Mouse (Mus musculus): ENCODE measurements around the gene Ly6g6e. TPM values are rescaled to one million over a fixed set of nuclear protein-coding genes. Genes with fewer than 3 reads are reported as not detected.

Ly6g6e gene
- polyA plus RNA-seq, 1 experiment from 2014 or later, result 10.0 TPM

- Histone ChIP-seq H3K9ac (replicated peaks) (no peak overlapping the region), H3K4me3 (no peak overlapping the region), H3K27ac (replicated peaks) (no peak overlapping the region), H3K27me3 (no peaks in the 10 kb centered on the region), H3K36me3 (peaks cover 78% of the 10 kb centered on the region), H3K9me3 (no peaks in the 10 kb centered on the region), H3K4me2 (replicated peaks) (no peak overlapping the region), H3K4me1 (no peaks in the 10 kb centered on the region)
- WGBS, result 75% methylated on average over 10 of the region's 10 CpGs
- ATAC-seq (replicated peaks), result no peak
Observed at GRCm38 (mm10) chr17:35100196-35100765, 23.6 kb downstream of the Ly6g6e start.

GRCm38 (mm10) chr17:35101161-35101560 lies 24.5 kb downstream of the Ly6g6e start:
- Histone ChIP-seq H3K36me3 (peaks cover 71% of the 10 kb centered on the region), H3K4me1 (peaks cover 4% of the 10 kb centered on the region), H3K27me3 (no peaks in the 10 kb centered on the region), H3K9me3 (no peaks in the 10 kb centered on the region), H3K27ac (replicated peaks) (no peak overlapping the region), H3K4me3 (no peak overlapping the region), H3K4me2 (replicated peaks) (no peak overlapping the region), H3K9ac (replicated peaks) (no peak overlapping the region)
- no peak for ATAC-seq (replicated peaks)
- 93% methylated on average over 11 of the region's 11 CpGs for WGBS

DNA sequence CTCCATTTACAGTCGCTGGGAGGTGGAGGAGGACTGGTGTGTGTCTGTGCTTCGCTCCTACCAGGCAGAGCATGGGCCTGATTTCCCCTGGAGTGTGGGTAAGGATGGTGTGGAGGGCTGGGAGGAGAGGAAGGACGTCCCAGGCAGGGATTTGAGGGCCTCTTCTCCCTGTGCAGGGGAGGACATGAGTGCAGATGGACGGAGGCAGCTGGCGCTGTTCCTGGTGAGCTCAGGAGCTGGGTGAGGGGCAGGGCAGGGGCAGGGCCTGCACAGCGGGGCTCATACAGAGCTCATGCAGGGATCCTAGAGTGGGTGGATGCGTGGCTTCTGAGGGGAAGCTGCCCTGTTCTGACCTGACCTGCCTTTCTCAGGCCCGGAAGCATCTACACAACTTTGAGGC lies 25.6 kb downstream of the Ly6g6e start:
- Histone ChIP-seq H3K27ac (replicated peaks) (no peak overlapping the region), H3K4me2 (replicated peaks) (no peak overlapping the region), H3K27me3 (no peaks in the 10 kb centered on the region), H3K4me1 (peaks cover 6% of the 10 kb centered on the region), H3K9ac (replicated peaks) (no peak overlapping the region), H3K4me3 (no peak overlapping the region), H3K36me3 (peaks cover 59% of the 10 kb centered on the region), H3K9me3 (no peaks in the 10 kb centered on the region)
- 76% methylated on average over 7 of the region's 8 CpGs for WGBS
- no peak for ATAC-seq (replicated peaks)

GRCm38 (mm10) chr17:35103221-35103690 lies 26.6 kb downstream of the Ly6g6e start:
- H3K36me3 ChIP-seq, result peaks cover 51% of the 10 kb centered on the region
- WGBS, result 75% methylated on average over 6 of the region's 6 CpGs

DNA sequence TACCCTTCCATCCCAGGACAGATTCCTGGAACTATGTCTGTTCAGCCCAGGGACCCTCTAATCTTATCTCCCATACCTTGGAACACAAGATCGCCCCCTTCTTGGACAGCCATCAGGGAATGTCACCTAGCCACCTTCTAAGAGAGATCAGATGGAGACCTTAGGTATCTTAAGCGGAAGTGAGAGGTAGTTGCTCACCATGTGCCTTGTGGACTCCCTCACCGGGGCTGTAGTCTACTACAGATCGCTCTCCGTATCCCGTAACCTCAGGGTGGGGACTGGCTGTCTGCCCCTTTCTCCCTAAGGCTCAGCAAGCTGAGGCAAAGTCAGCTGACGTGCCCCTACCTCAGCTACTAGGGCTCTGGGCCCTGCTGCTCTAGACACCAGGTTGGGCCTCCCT lies 27.4 kb downstream of the Ly6g6e start:
- no peak overlapping the region for H3K4me3 ChIP-seq
- ATAC-seq (replicated peaks), result no peak
- peaks cover 6% of the 10 kb centered on the region for H3K4me1 ChIP-seq
- peaks cover 45% of the 10 kb centered on the region for H3K36me3 ChIP-seq
- no peaks in the 10 kb centered on the region for H3K9me3 ChIP-seq
- H3K4me2 ChIP-seq (replicated peaks), result no peak overlapping the region
- H3K27me3 ChIP-seq, result no peaks in the 10 kb centered on the region
- WGBS, result 96% methylated on average over 7 of the region's 7 CpGs
- no peak overlapping the region for H3K27ac ChIP-seq (replicated peaks)
- no peak overlapping the region for H3K9ac ChIP-seq (replicated peaks)

More at GRCm38 (mm10) chr17:35103221-35103690, 26.6 kb downstream of the Ly6g6e start:
- Histone ChIP-seq H3K27ac (replicated peaks) (no peak overlapping the region), H3K4me1 (peaks cover 6% of the 10 kb centered on the region), H3K9ac (replicated peaks) (no peak overlapping the region), H3K4me2 (replicated peaks) (no peak overlapping the region), H3K27me3 (no peaks in the 10 kb centered on the region), H3K9me3 (no peaks in the 10 kb centered on the region), H3K4me3 (no peak overlapping the region)
- ATAC-seq (replicated peaks), result no peak

DNA sequence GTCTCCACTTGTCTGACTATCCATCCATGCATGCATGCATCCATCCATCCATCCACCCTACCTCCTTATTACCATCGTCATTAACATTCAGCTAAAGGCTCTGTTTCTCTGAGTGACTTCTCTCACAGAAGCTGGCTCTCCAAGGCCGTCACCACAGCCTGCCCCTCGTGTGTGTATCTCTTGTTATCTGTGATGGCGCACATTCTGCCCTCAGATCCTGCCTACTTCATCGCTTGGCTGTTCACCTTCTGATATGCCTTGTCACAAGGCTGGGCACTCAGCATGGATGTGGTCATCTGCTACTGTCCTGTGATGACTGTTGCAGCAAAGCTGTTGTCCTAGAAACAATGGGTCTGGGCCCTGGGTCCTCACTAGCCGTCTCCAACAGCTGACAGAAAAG lies 28.1 kb downstream of the Ly6g6e start:
- H3K9ac ChIP-seq (replicated peaks), result no peak overlapping the region
- H3K9me3 ChIP-seq, result no peaks in the 10 kb centered on the region
- 70% methylated on average over 6 of the region's 6 CpGs for WGBS
- peaks cover 38% of the 10 kb centered on the region for H3K36me3 ChIP-seq
- no peak overlapping the region for H3K4me2 ChIP-seq (replicated peaks)
- H3K27me3 ChIP-seq, result no peaks in the 10 kb centered on the region
- no peak for ATAC-seq (replicated peaks)
- H3K4me3 ChIP-seq, result no peak overlapping the region
- no peak overlapping the region for H3K27ac ChIP-seq (replicated peaks)
- H3K4me1 ChIP-seq, result peaks cover 6% of the 10 kb centered on the region

GRCm38 (mm10) chr17:35105740-35106389 lies 29.2 kb downstream of the Ly6g6e start:
- no peak overlapping the region; the same call in 1 of the 2 replicates for H3K27ac ChIP-seq (replicated peaks)
- 21% methylated on average over 13 of the region's 13 CpGs for WGBS
- peaks cover 27% of the 10 kb centered on the region for H3K36me3 ChIP-seq
- H3K9me3 ChIP-seq, result no peaks in the 10 kb centered on the region
- peaks cover 6% of the 10 kb centered on the region for H3K4me1 ChIP-seq
- H3K27me3 ChIP-seq, result no peaks in the 10 kb centered on the region
- no peak overlapping the region; the same call in 1 of the 2 replicates for H3K9ac ChIP-seq (replicated peaks)
- peak overlapping the region; percentile 31 for H3K4me2 ChIP-seq (replicated peaks)
- no peak overlapping the region for H3K4me3 ChIP-seq
- peak; percentile 51 for ATAC-seq (replicated peaks)

DNA sequence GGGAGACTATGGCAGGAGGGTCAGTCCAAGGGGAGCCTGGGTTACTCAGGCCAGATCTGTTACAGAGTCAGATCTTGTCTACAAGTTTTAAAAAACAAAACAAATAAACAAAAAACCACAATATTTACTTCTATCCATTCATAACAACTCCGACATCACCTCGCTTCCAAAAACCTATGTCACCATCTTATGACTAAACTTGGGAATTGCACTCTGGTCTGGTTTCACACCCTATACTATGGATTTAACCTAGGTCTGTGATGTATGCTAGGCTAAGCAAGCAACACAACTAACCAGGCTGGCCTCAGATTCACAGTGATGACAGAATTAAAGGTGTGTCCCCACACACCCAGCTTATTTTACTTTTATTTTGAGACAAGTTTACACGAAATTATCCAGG lies 29.8 kb downstream of the Ly6g6e start:
- Histone ChIP-seq H3K4me3 (no peak overlapping the region), H3K4me1 (peaks cover 6% of the 10 kb centered on the region), H3K9me3 (no peaks in the 10 kb centered on the region), H3K27ac (replicated peaks) (no peak overlapping the region; the same call in 1 of the 2 replicates), H3K36me3 (peaks cover 20% of the 10 kb centered on the region), H3K4me2 (replicated peaks) (peak overlapping the region; percentile 31; the same call in 1 of the 2 replicates), H3K9ac (replicated peaks) (no peak overlapping the region), H3K27me3 (no peaks in the 10 kb centered on the region)
- no peak for ATAC-seq (replicated peaks)
- WGBS, result 59% methylated on average over 3 of the region's 3 CpGs

GRCm38 (mm10) chr17:35108097-35108496 lies 31.4 kb downstream of the Ly6g6e start, which contains the start of gene Ly6g5c:
TSS of gene Ly6g5c (plus strand) at chr17:35108279.
- H3K27ac ChIP-seq (replicated peaks), result no peak within 1 kb of the TSS
- no peak for ATAC-seq (replicated peaks)

GRCm38 (mm10) chr17:35111774-35112173 lies 35.1 kb downstream of the Ly6g6e start:
- H3K27me3 ChIP-seq, result no peaks in the 10 kb centered on the region
- H3K9ac ChIP-seq (replicated peaks), result no peak overlapping the region
- no peak overlapping the region for H3K4me3 ChIP-seq
- H3K4me2 ChIP-seq (replicated peaks), result no peak overlapping the region
- no peak overlapping the region for H3K27ac ChIP-seq (replicated peaks)
- no peaks in the 10 kb centered on the region for H3K9me3 ChIP-seq
- H3K36me3 ChIP-seq, result peaks cover 28% of the 10 kb centered on the region
- no peak for ATAC-seq (replicated peaks)
- 74% methylated on average over 9 of the region's 9 CpGs for WGBS
- no peaks in the 10 kb centered on the region for H3K4me1 ChIP-seq

More at GRCm38 (mm10) chr17:35108097-35108496, 31.4 kb downstream of the Ly6g6e start, which contains the start of gene Ly6g5c:
- no peaks in the 10 kb centered on the region for H3K9me3 ChIP-seq
- H3K4me1 ChIP-seq, result peaks cover 6% of the 10 kb centered on the region
- H3K4me3 ChIP-seq, result no peak within 1 kb of the TSS
- H3K4me2 ChIP-seq (replicated peaks), result no peak within 1 kb of the TSS
- 87% methylated on average over 6 of the region's 6 CpGs for WGBS
- no peaks in the 10 kb centered on the region for H3K27me3 ChIP-seq
- peaks cover 5% of the 10 kb centered on the region for H3K36me3 ChIP-seq
- H3K9ac ChIP-seq (replicated peaks), result no peak within 1 kb of the TSS

DNA sequence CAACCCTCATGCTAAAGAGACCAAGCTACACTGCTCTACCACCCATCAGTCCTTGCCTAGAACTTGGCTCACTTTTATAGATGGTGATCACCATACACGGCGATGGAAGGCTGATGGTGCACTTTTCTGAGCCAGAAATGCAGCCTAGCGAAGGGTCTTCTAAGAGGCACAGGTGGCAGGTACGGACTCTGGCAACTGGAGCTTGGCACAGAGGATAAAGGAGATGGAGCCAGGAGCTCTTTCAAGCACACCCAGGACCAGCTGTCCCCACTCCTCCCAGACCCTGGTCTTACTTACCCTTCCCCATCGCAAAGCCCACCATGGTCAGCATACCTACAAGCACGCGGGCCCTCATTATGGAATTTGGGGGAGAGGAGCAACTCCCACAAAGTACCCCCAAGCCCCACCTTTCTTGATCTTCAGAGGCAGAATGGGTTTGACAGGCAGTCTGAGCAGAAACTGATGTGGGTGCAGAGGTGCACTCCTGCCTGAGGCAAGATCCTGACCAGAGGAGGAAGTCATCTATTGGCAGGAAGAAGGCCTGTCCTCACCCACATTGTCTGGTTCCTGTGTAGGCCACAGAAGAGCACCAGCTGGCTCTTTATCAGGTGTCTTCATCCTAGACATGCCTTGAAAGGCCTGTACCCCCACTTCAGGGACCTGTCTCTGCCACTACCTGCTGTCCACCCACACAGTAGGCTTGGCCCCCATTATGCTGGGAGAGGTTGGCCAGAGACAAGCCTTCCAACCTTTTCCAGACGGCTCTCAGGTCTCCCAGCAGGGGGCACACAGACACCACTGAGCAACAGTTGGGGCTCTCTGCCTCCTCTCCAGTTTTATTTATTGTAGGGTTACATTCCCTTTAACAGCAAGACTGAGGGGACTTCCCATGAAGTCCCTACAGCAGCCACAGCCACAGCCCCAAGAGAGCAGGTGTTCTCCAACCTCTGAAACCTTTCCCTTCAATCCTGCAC lies 38.6 kb downstream of the Ly6g6e start, which contains the start of gene Ly6g5b:
Gene Ly6g5b, minus strand, starts transcription at position 383 of the 974 bp plus-strand sequence.
- Histone ChIP-seq H3K4me1 (peaks cover 8% of the 10 kb centered on the region), H3K9ac (replicated peaks) (no peak within 1 kb of the TSS), H3K4me2 (replicated peaks) (no peak within 1 kb of the TSS), H3K27me3 (no peaks in the 10 kb centered on the region), H3K9me3 (no peaks in the 10 kb centered on the region), H3K4me3 (no peak within 1 kb of the TSS), H3K36me3 (peaks cover 46% of the 10 kb centered on the region), H3K27ac (replicated peaks) (no peak within 1 kb of the TSS)
- no peak for ATAC-seq (replicated peaks)
- 81% methylated on average over 8 of the region's 8 CpGs for WGBS

Data from forebrain, embryonic 15.5 days (tissue).